Mouse (Mus musculus) T-helper 1 cell (primary cell): Measurements from ENCODE around the gene Zfp316.

ENCODE experiments used
- in situ Hi-C: fragments of 300-600 bp; cut with MboI, MseI; formaldehyde crosslinking; loops from one replicate; pipeline ENCODE4 v1.15.1; 2025; ENCODE audit warnings: high pct_unique_total_duplicates

Gene Zfp316

DNA sequence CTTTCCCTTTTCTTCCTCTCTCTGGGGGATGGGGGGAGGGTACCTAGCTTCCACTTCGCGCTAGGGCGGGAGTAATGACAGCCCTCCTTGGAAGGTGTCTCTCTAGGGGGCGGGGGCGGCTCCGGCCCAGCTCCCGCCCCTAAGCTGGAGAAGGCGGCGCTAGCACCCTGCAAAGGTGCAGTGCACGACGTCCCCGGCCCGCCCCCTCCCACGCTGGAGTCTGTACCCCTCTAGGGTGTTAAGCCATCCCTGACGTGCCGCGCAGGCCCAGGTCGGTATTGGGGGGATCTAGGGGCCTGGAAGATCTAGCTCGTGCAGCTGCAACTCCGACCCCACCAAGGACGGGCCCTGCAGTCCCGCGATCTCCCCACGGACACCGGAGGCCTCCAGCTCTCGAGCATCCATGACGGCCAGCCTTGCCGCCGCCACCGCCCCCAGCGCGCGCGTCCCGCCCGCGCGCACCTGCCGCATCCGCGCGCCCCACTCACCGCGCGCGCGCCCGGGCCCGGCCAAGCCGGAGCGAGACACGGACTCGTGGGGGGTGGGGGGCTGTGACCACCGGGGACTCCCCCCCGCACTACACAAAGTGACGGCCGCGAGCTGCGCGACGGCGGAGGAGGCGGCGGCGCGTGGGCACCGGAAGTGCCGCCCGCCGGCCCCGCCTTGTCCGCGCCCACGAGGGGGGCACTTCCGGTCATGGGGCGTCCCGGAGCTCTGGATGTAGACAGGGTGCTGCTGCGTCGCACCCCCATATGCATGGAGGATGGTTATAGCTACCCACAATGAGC, at the start of gene Zfp316:
Zfp316 (minus strand) TSS at position 660 of the 788 bp plus-strand sequence.
- in situ Hi-C loops, result no loop called here

DNA sequence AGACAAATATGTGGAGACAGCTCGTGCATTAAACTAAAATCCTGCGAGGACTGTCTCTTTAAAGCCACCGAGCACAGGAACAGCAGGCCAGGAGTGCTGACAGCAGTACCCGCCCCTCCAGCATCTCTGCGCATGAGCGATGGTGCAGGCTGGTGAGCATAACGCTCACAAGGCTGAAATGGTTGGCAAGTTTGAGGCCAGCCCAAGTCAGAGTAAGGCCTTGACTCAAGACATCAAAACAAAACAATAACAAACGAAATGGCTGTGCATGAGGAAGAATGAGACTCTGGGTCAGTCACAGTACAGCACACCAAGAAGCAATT, 47.4 kb upstream of the Zfp316 start:
- in situ Hi-C loops, result loop anchor here (5.0 kb wide), 1 partner anchor 85 kb away; the partner anchor contains the start of gene Kdelr2

DNA sequence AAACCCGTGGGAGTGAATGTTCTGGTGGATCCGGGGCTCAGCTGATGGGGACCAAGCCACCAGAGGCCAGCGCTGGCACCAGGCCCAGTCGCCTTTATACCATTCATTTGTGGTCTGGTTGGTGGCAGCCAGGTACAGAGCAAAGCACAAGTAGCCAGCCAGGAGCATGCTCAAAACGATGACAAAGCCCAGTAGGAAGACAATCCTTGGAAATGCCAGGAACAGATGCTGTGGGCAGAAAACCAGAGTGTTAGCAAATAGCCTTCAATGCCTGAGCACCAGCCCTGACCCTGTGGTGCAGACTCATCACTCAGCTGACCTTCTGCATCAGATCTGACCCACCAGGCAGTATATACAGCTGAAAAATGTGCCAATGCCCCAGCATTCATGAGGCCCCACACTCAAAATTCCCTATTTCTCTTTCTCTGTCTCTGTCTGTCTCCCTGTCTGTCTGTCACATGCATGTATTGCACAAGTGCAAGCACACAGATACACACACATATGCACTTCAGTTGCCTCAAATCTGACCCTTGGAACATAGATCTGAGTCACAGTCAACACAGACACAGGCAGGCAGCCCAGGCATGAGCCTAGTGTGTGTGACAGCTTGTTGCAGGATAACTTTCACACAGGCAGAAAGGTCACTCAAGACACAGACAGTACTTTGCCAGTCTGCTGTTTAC, 46.9 kb upstream of the Zfp316 start:
- in situ Hi-C loops, result loop anchor here (5.0 kb wide), 1 partner anchor 86 kb away; the partner anchor contains the start of gene Kdelr2

GRCm38 (mm10) chr5:143315514-143315888, 45.7 kb upstream of the Zfp316 start:
- in situ Hi-C loops, result loop anchor here (5.0 kb wide), 1 partner anchor 87 kb away; the partner anchor contains the start of gene Kdelr2

DNA sequence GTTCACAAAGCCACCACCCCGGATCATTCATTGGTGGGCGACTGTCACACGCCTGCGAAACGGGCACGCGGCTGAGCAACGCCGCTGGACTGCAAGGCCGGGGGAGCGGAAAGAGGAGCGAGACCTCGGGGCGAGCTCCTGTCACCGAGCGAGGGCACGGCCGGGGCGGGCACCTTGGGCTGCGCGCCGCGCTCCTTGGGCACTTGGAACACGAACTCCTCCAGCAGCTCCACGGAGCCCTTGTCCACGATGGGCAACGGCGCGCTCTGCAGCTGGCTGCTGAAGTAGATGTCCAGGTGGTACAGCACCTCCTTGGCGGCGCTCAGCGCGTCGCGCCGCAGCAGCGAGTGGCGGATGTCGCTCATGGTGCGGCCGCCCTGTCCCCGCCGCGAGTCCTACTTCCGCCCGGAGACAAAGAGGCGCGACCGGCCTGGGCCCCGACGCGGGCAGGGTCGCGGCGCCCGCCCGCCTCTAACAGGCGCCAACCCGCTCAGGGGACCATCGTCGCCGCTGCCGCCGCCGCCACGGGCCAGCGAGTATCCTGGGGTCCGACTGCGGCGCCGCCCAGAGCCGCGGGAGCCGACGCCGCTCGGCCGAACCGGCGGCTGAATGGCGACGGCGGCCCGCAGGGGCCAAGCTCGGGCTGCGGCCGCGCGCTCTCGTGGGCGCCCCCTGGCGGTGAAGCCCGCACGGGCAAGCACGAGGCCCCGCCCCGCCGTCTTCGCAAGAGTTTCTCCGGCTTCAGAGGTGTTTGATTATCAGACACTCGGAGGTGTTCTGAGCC, 45.1 kb upstream of the Zfp316 start, which contains the start of gene E130309D02Rik:
E130309D02Rik (minus strand) TSS at position 631 of the 784 bp plus-strand sequence.
- in situ Hi-C loops, result loop anchor here (5.0 kb wide), 1 partner anchor 87 kb away; the partner anchor contains the start of gene Kdelr2

GRCm38 (mm10) chr5:143314183-143314729, 44.4 kb upstream of the Zfp316 start:
- in situ Hi-C loops, result no loop called here

GRCm38 (mm10) chr5:143311886-143312285, 42.1 kb upstream of the Zfp316 start:
- in situ Hi-C loops, result no loop called here

DNA sequence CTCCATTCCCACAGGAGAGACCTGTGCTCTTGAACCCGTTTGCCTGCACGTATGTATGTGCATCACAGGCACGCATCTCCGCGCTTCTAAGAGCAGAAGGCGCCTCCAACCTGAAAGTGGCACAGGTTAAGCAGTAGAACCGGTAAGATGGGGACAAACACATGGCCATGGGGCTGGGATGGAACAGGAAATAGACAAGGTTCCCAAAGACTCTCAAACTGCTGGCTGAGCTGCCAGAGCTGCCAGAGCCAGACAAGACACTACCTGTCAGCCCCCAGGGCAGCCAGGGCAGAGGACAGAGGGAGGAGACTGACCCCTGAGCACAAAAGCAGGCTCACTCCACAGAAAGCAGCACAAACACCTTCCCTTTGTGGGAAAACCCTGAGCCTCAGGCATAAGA, 40.1 kb upstream of the Zfp316 start:
- in situ Hi-C loops, result no loop called here

GRCm38 (mm10) chr5:143308825-143309224, 39.0 kb upstream of the Zfp316 start:
- in situ Hi-C loops, result no loop called here

DNA sequence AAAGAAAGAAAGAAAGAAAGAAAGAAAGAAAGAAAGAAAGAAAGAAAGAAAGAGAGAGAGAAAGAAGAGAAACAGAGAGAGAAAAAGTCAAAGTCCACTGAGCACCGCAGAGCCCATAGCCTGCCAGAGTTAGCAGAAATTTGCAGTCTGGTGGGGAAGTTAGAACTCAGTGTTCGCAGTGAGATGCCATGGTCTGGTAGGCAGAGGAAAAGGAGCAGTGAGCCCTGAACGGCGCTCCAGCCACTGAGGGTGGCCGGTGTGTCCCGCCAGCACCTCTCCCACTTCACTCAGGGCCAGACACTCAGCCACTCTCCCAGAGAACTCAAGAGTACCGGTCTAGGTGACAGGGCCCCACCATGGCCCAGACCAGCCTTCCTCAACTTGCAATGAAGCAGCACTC, 34.4 kb upstream of the Zfp316 start:
- in situ Hi-C loops, result no loop called here

DNA sequence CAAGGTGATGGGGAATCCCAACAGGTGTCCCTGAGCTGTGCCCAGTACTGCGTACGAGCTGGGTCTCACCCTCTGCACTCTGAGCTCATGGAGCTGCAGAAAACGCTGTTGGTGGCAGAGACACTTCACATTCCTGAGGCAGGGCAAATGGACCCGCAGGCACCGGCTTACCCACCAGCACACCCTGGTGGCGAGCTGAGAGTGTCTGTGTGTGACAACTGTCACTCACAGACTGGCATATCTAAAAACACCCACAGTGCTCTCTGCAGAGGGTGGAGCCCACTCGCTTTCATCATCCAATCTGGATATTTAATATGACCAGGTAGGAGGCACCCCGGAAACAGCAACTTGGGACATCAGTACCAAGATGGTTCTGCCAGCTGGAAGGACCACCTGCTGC, 31.5 kb upstream of the Zfp316 start:
- in situ Hi-C loops, result no loop called here

- in situ Hi-C loops, result no loop called here
Measured at GRCm38 (mm10) chr5:143299686-143300085, 29.9 kb upstream of the Zfp316 start.

GRCm38 (mm10) chr5:143298391-143298790, 28.6 kb upstream of the Zfp316 start:
- in situ Hi-C loops, result no loop called here

DNA sequence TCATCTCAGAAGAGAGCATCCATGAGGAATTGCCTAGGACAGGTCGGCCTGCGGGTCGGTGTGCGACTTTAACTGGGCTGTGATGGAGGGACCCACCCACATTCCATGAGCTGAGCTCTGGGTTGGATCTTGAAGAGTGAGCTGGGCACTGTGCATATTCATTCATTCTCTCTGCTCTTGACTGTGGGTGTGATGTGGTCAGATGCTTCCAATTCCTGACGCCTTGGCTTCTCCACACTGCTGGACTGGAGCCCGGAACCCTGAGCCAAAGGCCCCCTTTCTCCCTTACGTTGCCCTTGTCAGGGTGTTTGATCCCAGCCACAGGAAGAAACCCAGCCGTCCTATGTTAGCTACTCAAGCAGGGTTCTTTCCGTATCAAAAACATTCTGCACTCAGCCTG, 28.2 kb upstream of the Zfp316 start:
- in situ Hi-C loops, result no loop called here

DNA sequence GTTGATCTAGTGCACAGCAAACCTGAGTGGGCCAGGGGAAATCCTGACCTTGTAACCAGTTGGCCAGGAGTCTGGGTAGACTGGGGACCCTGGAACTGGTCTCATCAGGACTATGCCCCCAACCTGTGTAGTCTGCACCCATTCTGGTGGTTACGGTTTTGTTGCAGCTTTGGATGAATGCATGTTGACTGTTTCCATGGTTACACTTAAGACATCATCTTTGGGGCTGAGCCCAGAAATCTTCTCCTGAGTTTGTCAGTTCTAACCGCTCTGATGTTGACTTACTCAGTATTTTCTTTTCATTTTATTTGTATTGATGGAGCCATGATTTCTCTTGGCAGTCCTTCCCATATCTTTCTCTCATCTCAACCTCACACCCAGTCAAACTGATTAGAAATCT, 25.5 kb upstream of the Zfp316 start:
- in situ Hi-C loops, result no loop called here

DNA sequence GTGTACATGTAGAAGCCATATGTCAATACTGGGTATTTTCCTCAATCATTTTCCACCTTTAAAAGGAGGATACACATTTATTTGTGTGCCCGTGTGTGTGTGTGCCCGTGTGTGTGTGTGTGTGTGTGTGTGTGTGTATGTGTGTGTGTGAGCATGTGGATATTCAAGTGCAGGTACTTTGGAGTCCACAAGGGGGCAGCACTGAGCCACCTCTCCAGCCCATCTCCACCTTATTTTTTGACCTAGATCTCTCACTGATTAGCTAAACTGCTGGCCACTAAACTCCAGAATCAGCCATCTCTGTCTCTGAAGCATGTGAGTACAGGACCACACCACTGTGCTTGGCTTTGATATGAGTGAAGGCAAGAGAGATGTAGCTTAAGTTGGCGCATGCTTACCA, 25.0 kb upstream of the Zfp316 start:
- in situ Hi-C loops, result no loop called here

- in situ Hi-C loops, result no loop called here
Measured at GRCm38 (mm10) chr5:143293404-143293803, 23.6 kb upstream of the Zfp316 start, which contains the start of gene Zfp853. Zfp853 (minus strand) TSS chr5:143293623.

GRCm38 (mm10) chr5:143292879-143293278, 23.1 kb upstream of the Zfp316 start:
- in situ Hi-C loops, result no loop called here

- in situ Hi-C loops, result no loop called here
Measured at GRCm38 (mm10) chr5:143289299-143289698, 19.5 kb upstream of the Zfp316 start.

DNA sequence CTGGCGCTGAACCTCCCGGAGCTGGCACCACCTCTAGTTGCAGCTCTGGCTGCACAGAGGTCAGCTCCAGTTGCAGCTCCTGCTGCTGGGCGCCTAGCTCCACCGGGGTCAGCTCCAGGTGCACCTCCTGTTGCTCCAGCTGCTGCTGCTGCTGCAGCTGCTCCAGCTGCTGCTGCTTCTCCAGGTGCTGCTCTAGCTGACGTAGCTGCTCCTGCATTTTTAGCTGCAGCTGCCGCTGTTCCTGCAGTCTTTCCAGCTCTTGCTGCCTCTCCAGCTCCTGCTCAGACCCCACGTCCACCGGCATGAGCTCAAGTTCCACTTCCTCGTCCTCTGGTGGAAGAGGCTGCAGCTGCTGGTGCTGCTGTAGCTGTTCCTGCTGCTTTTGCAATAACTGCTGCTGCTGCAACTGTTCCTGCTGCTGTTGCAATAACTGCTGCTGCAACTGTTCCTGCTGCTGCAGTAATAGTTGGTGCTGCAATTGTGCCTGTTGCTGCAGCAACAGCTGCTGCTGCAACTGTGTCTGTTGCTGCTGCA, 18.6 kb upstream of the Zfp316 start:
- in situ Hi-C loops, result no loop called here

DNA sequence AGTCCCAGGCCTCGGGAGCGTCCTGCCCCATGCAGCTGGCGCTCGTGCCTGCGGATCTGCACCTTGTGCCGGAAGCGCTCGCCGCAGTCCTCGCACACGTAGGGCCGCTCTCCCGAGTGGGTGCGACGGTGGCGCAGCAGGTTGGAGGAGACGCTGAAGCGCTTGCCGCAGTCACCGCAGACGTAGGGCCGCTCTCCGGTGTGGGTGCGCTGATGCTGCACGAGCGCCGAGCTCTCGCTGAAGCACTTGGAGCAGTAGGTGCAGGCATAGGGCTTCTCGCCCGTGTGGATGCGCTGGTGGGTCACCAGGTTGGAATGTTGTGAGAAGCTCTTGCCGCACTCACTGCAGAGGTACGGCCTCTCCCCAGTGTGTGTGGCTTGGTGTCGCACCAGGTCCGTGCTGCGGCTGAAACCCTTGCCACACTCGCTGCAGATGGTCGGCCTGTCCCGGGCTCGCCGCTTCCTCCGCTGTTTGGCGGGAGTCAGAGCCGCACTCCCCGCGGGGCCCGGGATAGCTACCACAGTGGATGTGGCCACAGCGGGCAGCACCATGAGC, 18.0 kb upstream of the Zfp316 start:
- in situ Hi-C loops, result no loop called here
